Mouse (Mus musculus) kidney, embryonic 15.5 days (tissue): ENCODE results near the gene Ndufs8. TPM values are rescaled to one million over a fixed set of nuclear protein-coding genes. Genes with fewer than 3 reads are reported as not detected.

ENCODE experiments used
- ATAC-seq: fragments of 200-750 bp; cut with Nextera tagmentation; replicated peaks from 2 replicates; pipeline ENCODE4 v1.8.0; 2017; ENCODE audit warnings: moderate TSS enrichment; ENCODE audit not compliant: low FRiP score
- H3K27ac ChIP-seq: fragments of 300-500 bp; sonication (generic); 2 replicates; pipeline ENCODE4 v1.5.1; 2015; ENCODE audit warnings: mild to moderate bottlenecking, inconsistent platforms
- H3K27me3 ChIP-seq: fragments of 300-500 bp; sonication (generic); 2 replicates; pipeline ENCODE4 v1.6.1; 2015; ENCODE audit warnings: inconsistent platforms
- H3K36me3 ChIP-seq: fragments of 300-500 bp; sonication (generic); 2 replicates; pipeline ENCODE4 v1.6.1; 2015; ENCODE audit warnings: inconsistent platforms
- H3K4me1 ChIP-seq: fragments of 300-500 bp; sonication (generic); 2 replicates; pipeline ENCODE4 v1.6.1; 2015; ENCODE audit warnings: inconsistent platforms
- H3K4me2 ChIP-seq: fragments of 300-500 bp; sonication (generic); 2 replicates; pipeline ENCODE4 v1.6.1; 2015; ENCODE audit warnings: moderate library complexity, mild to moderate bottlenecking, inconsistent platforms
- H3K4me3 ChIP-seq: fragments of 300-500 bp; sonication (generic); replicated peaks from 2 replicates; pipeline ENCODE4 v1.5.1; 2015; ENCODE audit warnings: mild to moderate bottlenecking, inconsistent platforms
- H3K9ac ChIP-seq: fragments of 300-500 bp; sonication (generic); 2 replicates; pipeline ENCODE4 v1.6.1; 2015; ENCODE audit warnings: mild to moderate bottlenecking, inconsistent platforms
- H3K9me3 ChIP-seq: fragments of 300-500 bp; sonication (generic); replicated peaks from 2 replicates; pipeline ENCODE4 v1.6.1; 2016; ENCODE audit warnings: inconsistent platforms
- WGBS: fragments of 180-500 bp; shearing (Covaris S2); methylation state at CpG from one replicate; pipeline ENCODE4 v1.1.7; 2015; ENCODE audit warnings: mixed read lengths; 5-methylcytosine and 5-hydroxymethylcytosine counted together
- polyA plus RNA-seq: library from polyadenylated mRNA; unstranded; fragments of >200 nt; fragmentation: Nextera tagmentation; extraction: Ambion mirVana; gene quantifications from 2 replicates; pipeline ENCODE4 v1.2.1, GENCODE M21; 2015

Gene Ndufs8
- polyA plus RNA-seq, 1 experiment from 2014 or later, result 344 TPM

GRCm38 (mm10) chr19:3896208-3896607 is 16.4 kb downstream of the Ndufs8 start:
- no peak for ATAC-seq
- no peak overlapping the region for H3K27ac ChIP-seq
- H3K9me3 ChIP-seq, result no peaks in the 10 kb centered on the region
- H3K4me3 ChIP-seq, result no peak overlapping the region
- no peak overlapping the region for H3K4me2 ChIP-seq
- WGBS, result 93% methylated on average over 10 of the region's 10 CpGs
- H3K36me3 ChIP-seq, result peaks cover 89% of the 10 kb centered on the region
- H3K27me3 ChIP-seq, result no peaks in the 10 kb centered on the region
- no peaks in the 10 kb centered on the region for H3K4me1 ChIP-seq
- no peak overlapping the region for H3K9ac ChIP-seq

GRCm38 (mm10) chr19:3895171-3895631 is 17.4 kb downstream of the Ndufs8 start:
- no peak for ATAC-seq
- H3K9me3 ChIP-seq, result no peaks in the 10 kb centered on the region
- WGBS, result 37% methylated on average over 3 of the region's 3 CpGs

GRCm38 (mm10) chr19:3894294-3894693 is 18.3 kb downstream of the Ndufs8 start:
- Histone ChIP-seq H3K27me3 (no peaks in the 10 kb centered on the region), H3K4me3 (no peak overlapping the region), H3K36me3 (peaks cover 97% of the 10 kb centered on the region), H3K9me3 (no peaks in the 10 kb centered on the region), H3K9ac (no peak overlapping the region), H3K27ac (no peak overlapping the region), H3K4me1 (no peaks in the 10 kb centered on the region), H3K4me2 (no peak overlapping the region)
- ATAC-seq, result no peak
- WGBS, result 98% methylated on average over 2 of the region's 2 CpGs

More at GRCm38 (mm10) chr19:3895171-3895631, 17.4 kb downstream of the Ndufs8 start:
- Histone ChIP-seq H3K36me3 (peaks cover 96% of the 10 kb centered on the region), H3K9ac (no peak overlapping the region), H3K4me3 (no peak overlapping the region), H3K27ac (no peak overlapping the region), H3K4me2 (no peak overlapping the region), H3K4me1 (no peaks in the 10 kb centered on the region), H3K27me3 (no peaks in the 10 kb centered on the region)

DNA sequence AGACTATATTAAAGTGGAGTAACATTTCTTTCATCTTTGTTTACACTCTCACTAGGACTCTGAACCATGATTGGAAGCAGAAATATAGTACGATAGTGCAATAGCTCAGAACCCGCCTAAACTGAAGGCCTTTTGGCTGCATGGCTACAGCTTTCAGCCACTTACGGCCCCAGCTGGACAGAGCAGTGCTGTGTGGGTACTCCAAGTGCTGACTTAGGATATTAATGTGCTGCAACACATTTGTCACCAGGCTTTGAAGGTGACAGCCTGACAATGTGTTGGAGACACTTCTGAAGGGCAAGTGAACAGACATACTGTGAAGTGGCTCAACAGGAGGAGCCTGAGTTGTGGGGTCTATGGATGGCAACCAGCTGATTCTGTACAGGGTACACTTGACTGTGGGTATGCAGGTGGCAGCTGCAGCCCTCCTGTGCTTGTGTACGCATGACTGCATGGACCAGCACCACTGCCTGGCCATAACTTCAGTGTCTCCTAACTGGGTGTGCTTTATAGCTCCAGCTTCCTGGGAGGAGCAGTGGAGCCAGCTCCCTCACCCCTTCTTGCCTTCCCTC is 18.9 kb downstream of the Ndufs8 start:
- H3K4me3 ChIP-seq, result no peak overlapping the region
- no peaks in the 10 kb centered on the region for H3K27me3 ChIP-seq
- H3K9me3 ChIP-seq, result no peaks in the 10 kb centered on the region
- no peaks in the 10 kb centered on the region for H3K4me1 ChIP-seq
- H3K9ac ChIP-seq, result no peak overlapping the region
- H3K4me2 ChIP-seq, result no peak overlapping the region
- no peak overlapping the region for H3K27ac ChIP-seq
- ATAC-seq, result no peak
- H3K36me3 ChIP-seq, result peaks cover 98% of the 10 kb centered on the region
- WGBS, result 85% methylated on average over 4 of the region's 4 CpGs

DNA sequence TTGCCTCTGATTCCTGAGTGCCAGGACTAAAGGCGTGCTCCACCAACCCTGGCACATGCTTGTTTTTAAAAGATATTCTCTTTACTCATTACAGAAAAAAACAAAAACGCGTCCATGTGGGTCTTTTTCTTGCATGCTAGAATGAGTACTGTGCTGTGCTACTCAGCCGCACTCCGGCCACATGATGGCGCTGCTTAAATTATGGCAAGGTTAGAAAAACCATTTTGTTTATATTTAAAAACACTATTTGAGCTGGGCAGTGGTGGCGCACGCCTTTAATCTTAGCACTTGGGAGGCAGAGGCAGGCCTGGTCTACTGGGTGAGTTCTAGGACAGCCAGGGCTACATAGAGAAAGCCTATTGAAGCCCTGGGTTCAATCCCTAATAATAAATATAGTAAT is 22.4 kb downstream of the Ndufs8 start:
- no peaks in the 10 kb centered on the region for H3K4me1 ChIP-seq
- no peak for ATAC-seq
- no peak overlapping the region for H3K4me2 ChIP-seq
- H3K4me3 ChIP-seq, result no peak overlapping the region
- no peak overlapping the region for H3K27ac ChIP-seq
- peaks cover 97% of the 10 kb centered on the region for H3K36me3 ChIP-seq
- H3K9ac ChIP-seq, result no peak overlapping the region
- H3K9me3 ChIP-seq, result no peaks in the 10 kb centered on the region
- no peaks in the 10 kb centered on the region for H3K27me3 ChIP-seq
- WGBS, result 85% methylated on average over 8 of the region's 8 CpGs

DNA sequence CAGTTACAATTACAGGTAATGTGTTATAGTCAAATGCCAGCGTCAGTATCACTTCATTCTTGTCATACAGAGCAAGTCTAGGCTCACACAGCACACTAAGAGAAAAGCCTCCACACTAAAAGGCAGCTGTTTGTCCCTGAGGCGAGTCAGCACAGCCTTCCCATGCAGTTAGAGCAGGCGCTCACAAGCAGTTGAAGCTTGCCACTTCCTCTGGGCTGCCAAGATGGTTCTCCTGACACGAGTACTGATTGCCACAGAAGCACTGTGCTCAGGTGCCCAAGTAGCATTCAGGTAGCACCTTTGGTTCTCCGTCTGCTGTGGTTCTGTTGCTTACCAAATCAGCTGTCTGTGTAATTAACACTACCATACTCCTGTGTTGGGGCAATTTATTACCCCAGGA is 23.5 kb downstream of the Ndufs8 start:
- Histone ChIP-seq H3K4me2 (no peak overlapping the region), H3K27me3 (no peaks in the 10 kb centered on the region), H3K36me3 (peaks cover 93% of the 10 kb centered on the region), H3K9me3 (no peaks in the 10 kb centered on the region), H3K4me3 (no peak overlapping the region), H3K9ac (no peak overlapping the region), H3K27ac (no peak overlapping the region), H3K4me1 (no peaks in the 10 kb centered on the region)
- ATAC-seq, result no peak
- WGBS, result 95% methylated on average over 5 of the region's 5 CpGs

DNA sequence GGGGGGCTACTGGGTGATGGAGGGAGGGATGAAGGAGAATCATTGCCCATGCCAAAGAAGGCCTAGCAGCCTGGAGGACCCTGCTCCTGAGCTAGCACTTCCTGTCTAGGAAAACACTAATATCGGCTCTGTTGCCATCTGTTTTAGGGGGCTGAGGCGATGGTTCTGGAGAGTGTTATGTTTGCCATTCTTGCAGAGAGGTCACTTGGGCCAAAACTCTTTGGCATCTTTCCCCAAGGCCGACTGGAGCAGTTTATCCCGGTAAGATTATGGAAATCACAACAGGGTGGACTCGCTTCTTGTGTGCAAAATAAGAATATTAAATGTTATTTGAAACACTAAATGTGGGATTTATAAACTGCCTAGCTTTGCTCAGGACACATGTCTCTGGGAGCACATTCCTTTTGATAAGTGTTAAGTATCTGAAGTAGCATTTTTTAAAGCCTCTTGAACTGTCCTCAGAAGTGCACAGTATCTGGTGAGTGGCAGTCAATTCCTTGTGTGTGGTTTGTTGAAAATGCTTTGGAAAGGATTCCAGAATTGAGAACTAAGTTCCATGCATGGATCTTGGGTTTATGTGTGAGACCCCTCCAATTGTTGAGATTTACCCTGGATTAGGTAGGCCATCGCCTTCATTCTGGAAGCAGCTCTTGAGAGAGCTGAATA is 28.1 kb downstream of the Ndufs8 start:
- Histone ChIP-seq H3K36me3 (peaks cover 47% of the 10 kb centered on the region), H3K27ac (no peak overlapping the region)
- ATAC-seq, result no peak

DNA sequence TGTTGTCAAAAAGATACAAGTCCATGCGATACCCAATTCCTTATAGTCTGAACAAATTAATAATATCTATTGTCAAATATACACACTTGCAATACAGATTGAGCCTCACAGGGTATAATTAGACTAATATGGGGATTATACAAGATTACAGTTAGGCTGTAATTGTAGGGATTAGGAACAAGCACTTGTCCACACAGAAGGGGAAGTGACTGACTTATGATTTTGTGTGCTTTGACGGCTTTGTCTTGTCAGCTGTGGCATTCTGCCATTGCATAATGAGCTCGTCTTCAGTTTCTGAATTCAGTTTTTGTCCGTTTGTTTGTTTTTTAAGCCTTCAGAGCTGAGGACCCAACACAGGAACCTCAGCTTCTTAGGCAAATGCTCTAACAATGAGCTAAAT is 30.4 kb downstream of the Ndufs8 start:
- Histone ChIP-seq H3K4me1 (no peaks in the 10 kb centered on the region), H3K4me3 (no peak overlapping the region), H3K9ac (no peak overlapping the region), H3K27ac (no peak overlapping the region), H3K9me3 (no peaks in the 10 kb centered on the region), H3K4me2 (no peak overlapping the region), H3K36me3 (peaks cover 30% of the 10 kb centered on the region), H3K27me3 (no peaks in the 10 kb centered on the region)
- WGBS, result 83% methylated on average over 4 of the region's 4 CpGs
- no peak for ATAC-seq

More for the DNA sequence above, 28.1 kb downstream of the Ndufs8 start:
- Histone ChIP-seq H3K4me2 (no peak overlapping the region), H3K9ac (no peak overlapping the region), H3K4me1 (no peaks in the 10 kb centered on the region), H3K4me3 (no peak overlapping the region), H3K27me3 (no peaks in the 10 kb centered on the region), H3K9me3 (no peaks in the 10 kb centered on the region)
- WGBS, result 77% methylated on average over 6 of the region's 6 CpGs

DNA sequence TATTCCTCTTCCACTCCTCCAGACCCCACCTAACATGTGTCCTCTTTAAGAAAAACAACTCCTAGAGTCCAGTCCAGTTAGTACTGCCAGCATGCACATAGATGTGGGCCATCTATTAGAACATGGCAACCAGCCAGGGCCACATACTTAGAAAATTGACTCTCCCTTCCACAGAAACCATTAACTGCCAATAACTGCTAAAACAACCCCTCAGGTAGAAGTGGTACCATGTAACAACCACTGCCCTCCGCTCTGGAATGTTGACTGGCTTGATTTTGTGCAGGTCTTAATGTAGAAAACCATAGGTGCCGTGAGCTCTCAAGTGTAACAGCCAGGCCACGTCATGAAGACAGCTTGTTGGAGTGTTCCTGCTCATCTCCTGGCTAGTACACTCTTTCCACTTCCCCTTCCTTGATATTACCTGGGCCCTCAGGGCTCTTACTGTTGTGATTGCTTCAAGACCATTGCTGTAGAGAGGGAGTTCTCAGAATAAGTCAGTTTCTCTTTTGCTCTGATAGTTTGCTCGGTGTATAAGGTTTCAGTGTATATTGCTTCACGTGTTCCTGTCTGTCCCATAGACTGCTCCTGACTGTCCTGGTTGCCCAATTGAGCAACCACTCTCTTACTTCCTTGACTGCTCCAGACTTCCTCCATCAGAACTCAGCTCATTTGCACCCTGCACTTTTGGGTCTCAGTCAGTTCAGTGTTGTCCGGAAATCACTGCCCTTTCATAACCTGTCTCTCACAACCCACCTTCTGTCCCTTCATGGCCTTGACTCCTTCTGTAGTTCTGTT is 32.3 kb downstream of the Ndufs8 start:
- H3K4me1 ChIP-seq, result no peaks in the 10 kb centered on the region
- no peak overlapping the region for H3K4me3 ChIP-seq
- no peak overlapping the region for H3K4me2 ChIP-seq
- ATAC-seq, result no peak
- H3K27me3 ChIP-seq, result no peaks in the 10 kb centered on the region
- no peaks in the 10 kb centered on the region for H3K9me3 ChIP-seq
- no peak overlapping the region for H3K27ac ChIP-seq
- peaks cover 30% of the 10 kb centered on the region for H3K36me3 ChIP-seq
- WGBS, result 75% methylated on average over 6 of the region's 6 CpGs
- H3K9ac ChIP-seq, result no peak overlapping the region

GRCm38 (mm10) chr19:3875045-3875444 is 37.5 kb downstream of the Ndufs8 start:
- 0 out of 2 replicates have a peak, but pooled peaks cover 3% of the 10 kb centered on the region for H3K4me1 ChIP-seq
- H3K4me2 ChIP-seq, result no peak overlapping the region
- H3K9me3 ChIP-seq, result no peaks in the 10 kb centered on the region
- no peaks in the 10 kb centered on the region for H3K27me3 ChIP-seq
- no peak overlapping the region for H3K27ac ChIP-seq
- peaks cover 33% of the 10 kb centered on the region for H3K36me3 ChIP-seq
- no peak for ATAC-seq
- WGBS, result 88% methylated on average over 7 of the region's 7 CpGs
- H3K4me3 ChIP-seq, result no peak overlapping the region
- no peak overlapping the region for H3K9ac ChIP-seq

- H3K27me3 ChIP-seq, result no peaks in the 10 kb centered on the region
- H3K4me2 ChIP-seq, result no peak overlapping the region
- ATAC-seq, result no peak
- no peak overlapping the region for H3K9ac ChIP-seq
- 57% methylated on average over 4 of the region's 4 CpGs for WGBS
- 0 out of 2 replicates have a peak, but pooled peaks cover 3% of the 10 kb centered on the region for H3K4me1 ChIP-seq
- H3K9me3 ChIP-seq, result no peaks in the 10 kb centered on the region
- no peak overlapping the region for H3K27ac ChIP-seq
- H3K36me3 ChIP-seq, result peaks cover 31% of the 10 kb centered on the region
- H3K4me3 ChIP-seq, result no peak overlapping the region
These were observed 40.2 kb downstream of the Ndufs8 start for GRCm38 (mm10) chr19:3872373-3872772.

DNA sequence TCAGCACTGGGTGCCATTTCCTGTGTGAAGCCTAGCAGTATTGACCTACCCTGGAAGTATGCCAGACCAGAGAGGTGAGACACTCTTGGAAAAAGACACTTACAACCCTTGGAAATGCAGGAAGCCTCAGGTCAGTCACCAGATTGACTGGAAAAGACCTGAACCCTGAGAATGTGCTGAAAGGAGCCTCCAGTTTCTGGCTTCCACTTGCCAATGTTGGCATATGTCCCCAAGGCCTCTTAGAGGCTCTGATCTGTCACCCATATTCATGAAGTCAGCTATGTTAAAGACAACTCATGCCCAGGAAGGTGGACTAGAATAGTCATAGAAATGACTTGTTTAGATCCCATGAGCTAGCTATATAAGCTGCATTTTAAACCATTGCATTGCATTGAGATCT is 41.1 kb downstream of the Ndufs8 start:
- Histone ChIP-seq H3K36me3 (peaks cover 31% of the 10 kb centered on the region), H3K27me3 (no peaks in the 10 kb centered on the region)
- no peak for ATAC-seq

More for the DNA sequence above, 41.1 kb downstream of the Ndufs8 start:
- 0 out of 2 replicates have a peak, but pooled peaks cover 3% of the 10 kb centered on the region for H3K4me1 ChIP-seq
- H3K4me2 ChIP-seq, result no peak overlapping the region
- H3K27ac ChIP-seq, result no peak overlapping the region
- no peak overlapping the region for H3K4me3 ChIP-seq
- H3K9me3 ChIP-seq, result no peaks in the 10 kb centered on the region
- H3K9ac ChIP-seq, result no peak overlapping the region
